Mouse (Mus musculus) MEL (cell line): ENCODE results near the gene Tnfaip2. TPM values are rescaled to one million over a fixed set of nuclear protein-coding genes. Genes with fewer than 3 reads are reported as not detected.

Experiments used
- DNase-seq: peaks from one replicate; pipeline ENCODE4 v3.0.0; 2011; ENCODE audit warnings: low read depth, low spot score
- H3K27ac ChIP-seq: 2 replicates; pipeline ENCODE4 v1.5.1; 2012; ENCODE audit warnings: low read depth, mild to moderate bottlenecking, control low read depth, low read length, moderate library complexity; ENCODE audit not compliant: control insufficient read depth
- H3K27me3 ChIP-seq, 2 experiments: fragments of 150-350 bp in 1 of 2; sonication (generic) in 1 of 2; 2 replicates each; pipeline ENCODE4 v1.6.1; 2012; ENCODE audit warnings: low read length in 2 of 2, mild to moderate bottlenecking in 2 of 2, improper control_type of control experiment in 1 of 2, moderate library complexity in 1 of 2; ENCODE audit not compliant: insufficient read depth in 2 of 2, control insufficient read depth in 1 of 2
- H3K36me3 ChIP-seq, 2 experiments: 2 replicates each; pipeline ENCODE4 v1.6.1; 2012 to 2014; ENCODE audit warnings: low read length in 2 of 2, improper control_type of control experiment in 1 of 2, inconsistent platforms in 1 of 2, mild to moderate bottlenecking in 1 of 2; ENCODE audit not compliant: insufficient read depth in 2 of 2, control insufficient read depth in 1 of 2
- H3K4me1 ChIP-seq, 2 experiments: fragments of 150-350 bp in 1 of 2; sonication (generic) in 1 of 2; 2 replicates each; pipeline ENCODE4 v1.6.1; 2012; ENCODE audit warnings: low read length in 2 of 2, improper control_type of control experiment in 1 of 2, mild to moderate bottlenecking in 1 of 2; ENCODE audit not compliant: insufficient read depth in 2 of 2, control insufficient read depth in 1 of 2
- H3K4me3 ChIP-seq, 2 experiments: fragments of 150-350 bp in 1 of 2; sonication (generic) in 1 of 2; 2 replicates each; pipeline ENCODE4 v1.5.1; 2012; ENCODE audit warnings: low read depth in 2 of 2, low read length in 2 of 2, mild to moderate bottlenecking in 2 of 2, moderate library complexity in 2 of 2, control low read depth in 1 of 2, improper control_type of control experiment in 1 of 2; ENCODE audit not compliant: control insufficient read depth in 1 of 2, insufficient read depth in 1 of 2
- H3K79me2 ChIP-seq: 2 replicates; pipeline ENCODE4 v1.6.1; 2012; ENCODE audit warnings: mild to moderate bottlenecking, low read length, moderate library complexity; ENCODE audit not compliant: control insufficient read depth, poor library complexity, insufficient read depth
- H3K9ac ChIP-seq: 2 replicates; pipeline ENCODE4 v1.6.1; 2012; ENCODE audit warnings: low read depth, mild to moderate bottlenecking, control low read depth, low read length, moderate library complexity; ENCODE audit not compliant: control insufficient read depth, poor library complexity, severe bottlenecking
- H3K9me3 ChIP-seq: fragments of 150-350 bp; sonication (generic); replicated peaks from 2 replicates; pipeline ENCODE4 v1.6.1; 2012; ENCODE audit warnings: mild to moderate bottlenecking, low read length, improper control_type of control experiment, moderate library complexity; ENCODE audit not compliant: insufficient read depth
- CHD1 ChIP-seq: IDR thresholded peaks from 2 replicates; pipeline ENCODE4 v1.6.1; 2012; ENCODE audit warnings: low read depth, mild to moderate bottlenecking, inconsistent platforms, low read length, improper control_type of control experiment
- EP300 ChIP-seq, 2 experiments: IDR thresholded peaks; 2 replicates each; pipeline ENCODE4 v1.6.1; 2011; ENCODE audit warnings: improper control_type of control experiment in 2 of 2, low read length in 2 of 2, low read depth in 1 of 2, mild to moderate bottlenecking in 1 of 2
- GATA1 ChIP-seq: IDR thresholded peaks from 2 replicates; pipeline ENCODE4 v1.6.1; 2011; ENCODE audit warnings: low read depth, low read length, improper control_type of control experiment
- HCFC1 ChIP-seq: IDR thresholded peaks from 2 replicates; pipeline ENCODE4 v1.6.1; 2012; ENCODE audit warnings: low read depth, mild to moderate bottlenecking, inconsistent platforms, low read length, improper control_type of control experiment, moderate library complexity
- JUND ChIP-seq: IDR thresholded peaks from 2 replicates; pipeline ENCODE4 v1.6.1; 2011; ENCODE audit warnings: low read depth, mild to moderate bottlenecking, improper control_type of control experiment, low read length
- KAT2A ChIP-seq: conservative IDR thresholded peaks from 2 replicates; pipeline ENCODE4 v1.6.1; 2012; ENCODE audit warnings: low read depth, low read length, improper control_type of control experiment, inconsistent platforms
- MAZ ChIP-seq: IDR thresholded peaks from 2 replicates; pipeline ENCODE4 v1.6.1; 2012; ENCODE audit warnings: low read depth, mild to moderate bottlenecking, inconsistent platforms, low read length, improper control_type of control experiment
- NRF1 ChIP-seq: IDR thresholded peaks from 2 replicates; pipeline ENCODE4 v1.6.1; 2014; ENCODE audit warnings: low read depth, mild to moderate bottlenecking, inconsistent platforms, low read length, improper control_type of control experiment, moderate library complexity; ENCODE audit not compliant: poor library complexity, insufficient read depth, severe bottlenecking
- POLR2AphosphoS2 ChIP-seq: IDR thresholded peaks from 2 replicates; pipeline ENCODE4 v1.6.1; 2011; ENCODE audit warnings: low read length, improper control_type of control experiment
- POLR2AphosphoS5 ChIP-seq: IDR thresholded peaks from 2 replicates; pipeline ENCODE4 v1.6.1; 2012; ENCODE audit warnings: low read depth, borderline replicate concordance, mild to moderate bottlenecking, inconsistent platforms, low read length, moderate library complexity, mixed read lengths
- RAD21 ChIP-seq: IDR thresholded peaks from 2 replicates; pipeline ENCODE4 v1.6.1; 2011; ENCODE audit warnings: mild to moderate bottlenecking, low read depth, low read length, improper control_type of control experiment
- TAL1 ChIP-seq: IDR thresholded peaks from 2 replicates; pipeline ENCODE4 v1.6.1; 2012; ENCODE audit warnings: mild to moderate bottlenecking, inconsistent platforms, low read length, moderate library complexity, mixed read lengths
- UBTF ChIP-seq: IDR thresholded peaks from 2 replicates; pipeline ENCODE4 v1.6.1; 2012; ENCODE audit warnings: low read depth, mild to moderate bottlenecking, inconsistent platforms, low read length, improper control_type of control experiment, moderate library complexity, borderline replicate concordance; ENCODE audit not compliant: insufficient read depth
- USF1 ChIP-seq: IDR thresholded peaks from 2 replicates; pipeline ENCODE4 v1.6.1; 2014; ENCODE audit warnings: low read depth, mild to moderate bottlenecking, inconsistent platforms, low read length, improper control_type of control experiment, moderate library complexity
- ZC3H11A ChIP-seq: IDR thresholded peaks from 2 replicates; pipeline ENCODE4 v1.6.1; 2012; ENCODE audit warnings: low read depth, mild to moderate bottlenecking, inconsistent platforms, low read length, improper control_type of control experiment
- ZKSCAN1 ChIP-seq: IDR thresholded peaks from 2 replicates; pipeline ENCODE4 v1.6.1; 2012; ENCODE audit warnings: low read depth, mild to moderate bottlenecking, inconsistent platforms, low read length, improper control_type of control experiment, moderate library complexity
- ZMIZ1 ChIP-seq: IDR thresholded peaks from 2 replicates; pipeline ENCODE4 v1.6.1; 2012; ENCODE audit warnings: low read depth, mild to moderate bottlenecking, inconsistent platforms, low read length, improper control_type of control experiment, moderate library complexity
- ZNF384 ChIP-seq: IDR thresholded peaks from 2 replicates; pipeline ENCODE4 v1.6.1; 2012; ENCODE audit warnings: low read depth, mild to moderate bottlenecking, inconsistent platforms, low read length, improper control_type of control experiment
- polyA plus RNA-seq, 2 experiments: library from polyadenylated mRNA; stranded (reverse) in 1 of 2; unstranded in 1 of 2; fragments of >175 nt in 1 of 2; fragments of >200 nt in 1 of 2; gene quantifications; 2 replicates each; pipeline versions ENCODE4 v1.2.1 to v1.2.4; 2012; ENCODE audit warnings: low replicate concordance in 2 of 2, low read depth in 1 of 2; ENCODE audit not compliant: insufficient read length in 2 of 2, insufficient read depth in 1 of 2, missing spikeins in 1 of 2
- total RNA-seq: library from RNA; depleted of rRNA; stranded (reverse); fragments of 300-350 nt; gene quantifications from 2 replicates; pipeline ENCODE4 v1.2.3, GENCODE M21; 2012

Tnfaip2 gene
- total and polyA plus RNA-seq, 3 experiments, result 51.4 to 77.2 (median 66.8) TPM

- peak overlapping the region; percentile 76 for H3K9ac ChIP-seq
- peaks cover 17% of the 10 kb centered on the region for H3K79me2 ChIP-seq
- H3K9me3 ChIP-seq, result no peaks in the 10 kb centered on the region
- peaks cover 13 to 20% of the 10 kb centered on the region in 2 experiments; a peak in 3 of 4 replicates for H3K4me1 ChIP-seq
- H3K27ac ChIP-seq, result peak overlapping the region; percentile 86
- peak; percentile 46 for DNase-seq
- H3K27me3 ChIP-seq, result no peaks in the 10 kb centered on the region
- peak overlapping the region; percentile 74 to 94 for H3K4me3 ChIP-seq
- H3K36me3 ChIP-seq, result peaks cover 5 to 14% of the 10 kb centered on the region in 2 experiments; a peak in 3 of 4 replicates
- TF ChIP-seq ZMIZ1 (no peak), RAD21 (no peak), NRF1 (no peak), UBTF (no peak), HCFC1 (no peak), EP300 (IDR thresholded peaks at IDR 0.05; ENCODE audit: low read depth in 1 of 2, low read length in 2 of 2) (0 out of 4 replicates have a peak, but pooled peaks of 1 of the 2 experiments have one; percentile 18), TAL1 (no peak), USF1 (no peak)
Observed at GRCm38 (mm10) chr12:111443921-111444831, 1.9 kb downstream of the Tnfaip2 start.

- Histone ChIP-seq H3K4me3 (no peak overlapping the region), H3K36me3 (peaks cover 5 to 14% of the 10 kb centered on the region in 2 experiments; a peak in 3 of 4 replicates), H3K79me2 (peaks cover 17% of the 10 kb centered on the region), H3K27me3 (no peaks in the 10 kb centered on the region), H3K9me3 (no peaks in the 10 kb centered on the region), H3K4me1 (peaks cover 13 to 20% of the 10 kb centered on the region in 2 experiments; a peak in 3 of 4 replicates), H3K27ac (no peak overlapping the region), H3K9ac (no peak overlapping the region)
- DNase-seq, result no peak
- TF ChIP-seq ZNF384, result no peak
- TF ChIP-seq KAT2A, result no peak
- no peak for TF ChIP-seq MAZ
- TF ChIP-seq ZC3H11A, result no peak
- TF ChIP-seq NRF1, result no peak
- no peak for TF ChIP-seq CHD1
- no peak for TF ChIP-seq ZMIZ1
- TF ChIP-seq HCFC1, result no peak
- TF ChIP-seq ZKSCAN1, result no peak
- TF ChIP-seq GATA1, result no peak
- no peak for TF ChIP-seq JUND
- no peak for TF ChIP-seq POLR2AphosphoS5
- TF ChIP-seq POLR2AphosphoS2, result no peak
Observed at GRCm38 (mm10) chr12:111445161-111445889, 3.1 kb downstream of the Tnfaip2 start.
